Mouse (Mus musculus) liver, postnatal 0 days (tissue): ENCODE data around the gene Robo1. TPM values are rescaled to one million over a fixed set of nuclear protein-coding genes. Genes with fewer than 3 reads are reported as not detected.

Experiments used
- ATAC-seq: fragments of 200-750 bp; cut with Nextera tagmentation; 2 replicates; pipeline ENCODE4 v1.8.0; 2017; ENCODE audit warnings: mild to moderate bottlenecking, moderate library complexity
- DNase-seq: peaks from one replicate; pipeline ENCODE4 v3.0.0-alpha.2; 2016
- H3K27ac ChIP-seq: fragments of 300-500 bp; sonication (generic); 2 replicates; pipeline ENCODE4 v1.5.1; 2014; ENCODE audit warnings: antibody characterized with exemption, moderate library complexity, mild to moderate bottlenecking, low read depth
- H3K27me3 ChIP-seq: fragments of 300-500 bp; sonication (generic); 2 replicates; pipeline ENCODE4 v1.6.1; 2014; ENCODE audit warnings: low read length, control low read depth, mixed read lengths; ENCODE audit not compliant: insufficient read depth
- H3K36me3 ChIP-seq: fragments of 300-500 bp; sonication (generic); replicated peaks from 2 replicates; pipeline ENCODE4 v1.6.1; 2014; ENCODE audit warnings: mild to moderate bottlenecking, control low read depth, low read length, moderate library complexity, mixed read lengths; ENCODE audit not compliant: insufficient read depth
- H3K4me1 ChIP-seq: fragments of 300-500 bp; sonication (generic); 2 replicates; pipeline ENCODE4 v1.6.1; 2014; ENCODE audit warnings: antibody characterized with exemption, mild to moderate bottlenecking, control low read depth; ENCODE audit not compliant: insufficient read depth
- H3K4me2 ChIP-seq: fragments of 300-500 bp; sonication (generic); 2 replicates; pipeline ENCODE4 v1.6.1; 2014; ENCODE audit warnings: low read depth, mild to moderate bottlenecking, low read length, moderate library complexity, mixed read lengths
- H3K4me3 ChIP-seq: fragments of 300-500 bp; sonication (generic); 2 replicates; pipeline ENCODE4 v1.5.1; 2014; ENCODE audit warnings: low read depth, low read length
- H3K9ac ChIP-seq: fragments of 300-500 bp; sonication (generic); replicated peaks from 2 replicates; pipeline ENCODE4 v1.6.1; 2014; ENCODE audit warnings: mild to moderate bottlenecking, moderate library complexity
- H3K9me3 ChIP-seq: fragments of 300-500 bp; sonication (generic); 2 replicates; pipeline ENCODE4 v1.6.1; 2016; ENCODE audit warnings: mild to moderate bottlenecking, control low read depth, low read length, mixed read lengths
- CTCF ChIP-seq: sonication (generic); IDR thresholded peaks from 2 replicates; pipeline ENCODE4 v1.5.1; 2016; ENCODE audit warnings: antibody characterized with exemption, low read depth
- EP300 ChIP-seq: IDR thresholded peaks from 2 replicates; pipeline ENCODE4 v1.6.1; 2016; ENCODE audit warnings: antibody characterized with exemption, low read depth, mild to moderate bottlenecking
- WGBS: fragments of 180-500 bp; shearing (Covaris S2); extraction: QIAGEN DNeasy Blood & Tissue Kit; methylation state at CpG from one replicate; pipeline ENCODE4 v1.1.7; 2014; ENCODE audit not compliant: insufficient replicate concordance; 5-methylcytosine and 5-hydroxymethylcytosine counted together
- polyA plus RNA-seq: library from polyadenylated mRNA; unstranded; fragments of >200 nt; fragmentation: Nextera tagmentation; extraction: Ambion mirVana; gene quantifications from 2 replicates; pipeline ENCODE4 v1.2.1, GENCODE M21; 2015

Gene Robo1
- polyA plus RNA-seq, 1 experiment from 2014 or later = 2.4 TPM

- DNase-seq (no peak), ATAC-seq (no peak)
- Histone ChIP-seq H3K4me2 (no peak overlapping the region), H3K9me3 (no peaks in the 10 kb centered on the region), H3K9ac (no peak overlapping the region), H3K27ac (no peak overlapping the region), H3K4me1 (no peaks in the 10 kb centered on the region), H3K27me3 (no peaks in the 10 kb centered on the region), H3K36me3 (peaks cover 2% of the 10 kb centered on the region), H3K4me3 (no peak overlapping the region)
- WGBS = 80% methylated on average over 11 of the region's 11 CpGs
- no peak for TF ChIP-seq EP300
- TF ChIP-seq CTCF = no peak
Measured at GRCm38 (mm10) chr16:73004601-73005000, 696.5 kb downstream of the Robo1 start.

GRCm38 (mm10) chr16:73005831-73006230 is 697.7 kb downstream of the Robo1 start:
- TF ChIP-seq CTCF = no peak
- TF ChIP-seq EP300 = no peak
- H3K4me1 ChIP-seq = no peaks in the 10 kb centered on the region
- no peak for ATAC-seq
- 77% methylated on average over 4 of the region's 4 CpGs for WGBS
- H3K27me3 ChIP-seq = no peaks in the 10 kb centered on the region
- H3K36me3 ChIP-seq = peaks cover 2% of the 10 kb centered on the region
- H3K4me3 ChIP-seq = no peak overlapping the region
- no peak overlapping the region for H3K9ac ChIP-seq
- DNase-seq = no peak
- no peak overlapping the region for H3K4me2 ChIP-seq
- no peak overlapping the region for H3K27ac ChIP-seq
- H3K9me3 ChIP-seq = no peaks in the 10 kb centered on the region

DNA sequence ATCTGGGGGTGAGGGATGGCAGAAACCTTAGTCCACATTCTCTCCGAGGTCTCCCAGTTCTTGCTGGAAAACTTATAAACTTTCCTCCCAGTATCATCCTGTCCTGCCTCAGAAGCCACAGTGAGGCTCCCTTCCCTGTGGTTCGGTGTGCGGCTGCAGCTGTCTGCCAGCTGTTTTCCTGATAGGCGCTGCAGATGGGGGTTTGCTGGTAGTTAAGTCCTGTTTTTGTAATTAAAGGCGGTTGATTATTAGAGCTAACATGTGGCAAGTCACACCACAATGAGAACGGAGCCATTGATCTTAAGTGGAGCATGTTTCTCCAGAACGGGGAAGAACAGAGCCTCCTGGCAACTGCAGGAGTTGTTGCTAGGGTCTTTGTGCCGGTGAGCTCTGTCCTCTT is 699.3 kb downstream of the Robo1 start:
- no peak for ATAC-seq
- Histone ChIP-seq H3K9me3 (no peaks in the 10 kb centered on the region), H3K36me3 (peaks cover 2% of the 10 kb centered on the region), H3K4me2 (no peak overlapping the region), H3K9ac (no peak overlapping the region), H3K4me1 (no peaks in the 10 kb centered on the region), H3K4me3 (no peak overlapping the region), H3K27me3 (no peaks in the 10 kb centered on the region), H3K27ac (no peak overlapping the region)
- no peak for TF ChIP-seq CTCF
- no peak for TF ChIP-seq EP300
- WGBS = 71% methylated on average over 8 of the region's 8 CpGs
- no peak for DNase-seq

- Histone ChIP-seq H3K4me2 (no peak overlapping the region), H3K36me3 (peaks cover 3% of the 10 kb centered on the region; the same call in 1 of the 2 replicates), H3K9me3 (no peaks in the 10 kb centered on the region), H3K27me3 (no peaks in the 10 kb centered on the region), H3K4me3 (no peak overlapping the region), H3K27ac (no peak overlapping the region), H3K9ac (no peak overlapping the region), H3K4me1 (no peaks in the 10 kb centered on the region)
- no peak for TF ChIP-seq EP300
- no peak for TF ChIP-seq CTCF
- WGBS = 59% methylated on average over 7 of the region's 7 CpGs
- ATAC-seq (no peak), DNase-seq (no peak)
Measured at GRCm38 (mm10) chr16:73011313-73011712, 703.2 kb downstream of the Robo1 start.

- Histone ChIP-seq H3K4me2 (no peak overlapping the region), H3K36me3 (peaks cover 3% of the 10 kb centered on the region; the same call in 1 of the 2 replicates), H3K9ac (no peak overlapping the region), H3K4me3 (no peak overlapping the region), H3K9me3 (no peaks in the 10 kb centered on the region), H3K27ac (no peak overlapping the region), H3K27me3 (no peaks in the 10 kb centered on the region), H3K4me1 (no peaks in the 10 kb centered on the region)
- 86% methylated on average over 11 of the region's 11 CpGs for WGBS
- DNase-seq (no peak), ATAC-seq (no peak)
- TF ChIP-seq CTCF (no peak), EP300 (no peak)
Measured at GRCm38 (mm10) chr16:73012926-73013325, 704.8 kb downstream of the Robo1 start.

- TF ChIP-seq CTCF (no peak), EP300 (no peak)
- Histone ChIP-seq H3K27me3 (no peaks in the 10 kb centered on the region), H3K9me3 (no peaks in the 10 kb centered on the region), H3K9ac (no peak overlapping the region), H3K27ac (no peak overlapping the region), H3K36me3 (0 out of 2 replicates have a peak, but pooled peaks cover 3% of the 10 kb centered on the region), H3K4me2 (no peak overlapping the region), H3K4me3 (no peak overlapping the region), H3K4me1 (no peaks in the 10 kb centered on the region)
- WGBS = 67% methylated on average over 8 of the region's 8 CpGs
- DNase-seq (no peak), ATAC-seq (no peak)
Measured at GRCm38 (mm10) chr16:73014544-73014943, 706.4 kb downstream of the Robo1 start.

DNA sequence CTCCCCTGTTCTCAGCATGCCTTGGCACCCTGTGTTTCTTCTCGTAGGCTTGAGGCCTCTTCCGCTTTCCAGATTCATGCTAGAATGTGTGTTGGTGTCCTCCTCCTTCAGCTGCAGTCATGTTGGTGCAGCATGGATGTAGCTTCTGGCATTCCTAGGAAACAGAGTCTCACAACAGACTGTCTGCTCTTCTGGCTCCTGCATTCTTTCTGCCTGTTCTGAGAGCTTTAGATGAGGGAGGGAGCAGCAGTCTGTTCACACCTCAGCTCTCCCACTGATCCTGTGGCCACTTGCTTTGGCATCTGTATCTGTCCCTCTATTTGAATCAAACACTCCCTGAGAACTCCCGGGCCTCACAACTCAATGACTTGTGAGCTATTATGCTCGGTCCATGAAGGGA is 707.9 kb downstream of the Robo1 start:
- ATAC-seq = no peak
- no peak overlapping the region for H3K27ac ChIP-seq
- TF ChIP-seq EP300 (no peak), CTCF (no peak)
- no peak overlapping the region for H3K4me2 ChIP-seq
- no peak for DNase-seq
- no peaks in the 10 kb centered on the region for H3K27me3 ChIP-seq
- 80% methylated on average over 4 of the region's 4 CpGs for WGBS
- H3K4me1 ChIP-seq = no peaks in the 10 kb centered on the region
- no peaks in the 10 kb centered on the region for H3K9me3 ChIP-seq
- H3K36me3 ChIP-seq = 0 out of 2 replicates have a peak, but pooled peaks cover 3% of the 10 kb centered on the region
- no peak overlapping the region for H3K9ac ChIP-seq
- H3K4me3 ChIP-seq = no peak overlapping the region
